Mouse (Mus musculus) adrenal gland, postnatal 14 days (tissue): ENCODE results near the gene Kansl1l. TPM values are rescaled to one million over a fixed set of nuclear protein-coding genes. Genes with fewer than 3 reads are reported as not detected.

Experiments used
- DNase-seq: peaks from one replicate; pipeline ENCODE4 v3.0.0; 2021; ENCODE audit warnings: mixed read lengths
- total RNA-seq: library from RNA; stranded (reverse); gene quantifications from 2 replicates; pipeline ENCODE4 v1.2.3, GENCODE M21; 2021

Kansl1l gene
- total RNA-seq, 1 experiment from 2014 or later, result 21.9 TPM

GRCm38 (mm10) chr1:66817865-66818315 lies 528 bp upstream of the Kansl1l start:
- DNase-seq, result no peak

GRCm38 (mm10) chr1:66816837-66817452 lies 417 bp downstream of the Kansl1l start:
- DNase-seq, result peak; percentile 97

GRCm38 (mm10) chr1:66815941-66816777 lies 1.2 kb downstream of the Kansl1l start:
- DNase-seq, result peak; percentile 75

- DNase-seq, result no peak
Observed at GRCm38 (mm10) chr1:66814756-66815155, 2.6 kb downstream of the Kansl1l start.

GRCm38 (mm10) chr1:66813191-66813590 lies 4.2 kb downstream of the Kansl1l start:
- no peak for DNase-seq

GRCm38 (mm10) chr1:66806821-66807220 lies 10.5 kb downstream of the Kansl1l start:
- peak; percentile 55 for DNase-seq

- DNase-seq, result no peak
Observed at GRCm38 (mm10) chr1:66805408-66805807, 12.0 kb downstream of the Kansl1l start.

GRCm38 (mm10) chr1:66804710-66805109 lies 12.7 kb downstream of the Kansl1l start:
- DNase-seq, result no peak

GRCm38 (mm10) chr1:66797962-66798361 lies 19.4 kb downstream of the Kansl1l start:
- no peak for DNase-seq

GRCm38 (mm10) chr1:66792838-66793466 lies 24.4 kb downstream of the Kansl1l start:
- no peak for DNase-seq

GRCm38 (mm10) chr1:66782296-66782695 lies 35.1 kb downstream of the Kansl1l start:
- DNase-seq, result no peak

- no peak for DNase-seq
Observed at GRCm38 (mm10) chr1:66781027-66781426, 36.3 kb downstream of the Kansl1l start.

GRCm38 (mm10) chr1:66778798-66779197 lies 38.6 kb downstream of the Kansl1l start:
- no peak for DNase-seq

- peak; percentile 20 for DNase-seq
Observed at GRCm38 (mm10) chr1:66777878-66778277, 39.5 kb downstream of the Kansl1l start.

GRCm38 (mm10) chr1:66768764-66769163 lies 48.6 kb downstream of the Kansl1l start:
- no peak for DNase-seq

GRCm38 (mm10) chr1:66730581-66730980 lies 86.8 kb downstream of the Kansl1l start:
- no peak for DNase-seq

- DNase-seq, result no peak
Observed at GRCm38 (mm10) chr1:66712859-66713258, 104.5 kb downstream of the Kansl1l start.

GRCm38 (mm10) chr1:66704523-66704922 lies 112.8 kb downstream of the Kansl1l start:
- DNase-seq, result no peak

GRCm38 (mm10) chr1:66702623-66703345 lies 114.6 kb downstream of the Kansl1l start:
- DNase-seq, result no peak

GRCm38 (mm10) chr1:66701576-66701940 lies 115.8 kb downstream of the Kansl1l start:
- DNase-seq, result no peak

GRCm38 (mm10) chr1:66700693-66701575 lies 116.4 kb downstream of the Kansl1l start, which contains the start of gene Rpe:
Gene Rpe, plus strand, starts transcription at chr1:66700831.
- peak; percentile 97 for DNase-seq
